Mouse (Mus musculus) C2C12 (cell line): ENCODE results near the gene Soat2.

Source experiments
- CTCF ChIP-seq: IDR thresholded peaks from one replicate; pipeline ENCODE4 v1.5.1; 2011; ENCODE audit not compliant: control insufficient read depth, insufficient read depth, insufficient read length
- FOSL1 ChIP-seq: IDR thresholded peaks from one replicate; pipeline ENCODE4 v1.8.0; 2011; ENCODE audit warnings: mild to moderate bottlenecking, low read length; ENCODE audit not compliant: poor library complexity, insufficient read depth, severe bottlenecking
- MAX ChIP-seq: IDR thresholded peaks from one replicate; pipeline ENCODE4 v1.6.1; 2011; ENCODE audit warnings: mild to moderate bottlenecking, control low read depth
- MYOD1 ChIP-seq: IDR thresholded peaks from one replicate; pipeline ENCODE4 v1.6.1; 2011; ENCODE audit warnings: low read depth; ENCODE audit not compliant: control insufficient read depth, insufficient read length
- MYOG ChIP-seq: IDR thresholded peaks from one replicate; pipeline ENCODE4 v1.6.1; 2011; ENCODE audit not compliant: control insufficient read depth, insufficient read length; ENCODE audit errors: extremely low read depth
- USF1 ChIP-seq: IDR thresholded peaks from one replicate; pipeline ENCODE4 v1.6.1; 2011; ENCODE audit warnings: low read depth, mild to moderate bottlenecking, control low read depth, moderate library complexity

- TF ChIP-seq CTCF (no peak), MYOD1 (no peak), USF1 (no peak), FOSL1 (no peak), MAX (no peak), MYOG (no peak)
Measured at GRCm38 (mm10) chr15:102198841-102199240, 48.5 kb downstream of the Soat2 start.
